Mouse (Mus musculus): ENCODE data around the gene Olfr1015.

DNA sequence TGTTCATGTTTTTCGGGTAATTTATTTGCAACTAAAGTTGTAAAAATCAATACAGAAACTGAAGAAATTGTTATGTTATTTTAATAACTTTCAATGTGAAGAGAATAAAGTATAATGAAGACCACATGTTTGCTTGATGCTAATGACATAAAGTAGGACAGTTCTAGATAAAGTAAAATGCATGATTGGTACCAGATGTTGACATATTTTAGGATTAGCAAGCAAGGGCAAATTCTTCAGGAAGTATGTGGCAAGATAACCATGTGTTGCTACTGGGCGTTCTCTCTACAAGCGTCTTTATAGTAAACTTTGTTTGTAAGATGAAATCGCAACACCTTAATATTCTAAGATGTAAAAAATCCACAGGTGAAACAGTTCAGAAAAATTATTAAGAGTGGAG is 22.7 kb downstream of the Olfr1015 start:
- TF ChIP-seq POLR2A (IDR thresholded peaks at IDR 0.05; ENCODE audit: insufficient read length, low read depth) = no peak
- TF ChIP-seq USF1 (IDR thresholded peaks at IDR 0.05; ENCODE audit: low read depth) = no peak
- no peak for TF ChIP-seq TCF12 (IDR thresholded peaks at IDR 0.05; ENCODE audit: insufficient read depth, poor library complexity, severe bottlenecking)
- TF ChIP-seq CEBPB (IDR thresholded peaks at IDR 0.05; ENCODE audit: insufficient read depth, poor library complexity, severe bottlenecking) = no peak
- TF ChIP-seq MAX (IDR thresholded peaks at IDR 0.05; ENCODE audit: low read depth) = no peak
